Comparison of ENCODE assay signal across 22 mouse cellular contexts in the genomic region with DNA sequence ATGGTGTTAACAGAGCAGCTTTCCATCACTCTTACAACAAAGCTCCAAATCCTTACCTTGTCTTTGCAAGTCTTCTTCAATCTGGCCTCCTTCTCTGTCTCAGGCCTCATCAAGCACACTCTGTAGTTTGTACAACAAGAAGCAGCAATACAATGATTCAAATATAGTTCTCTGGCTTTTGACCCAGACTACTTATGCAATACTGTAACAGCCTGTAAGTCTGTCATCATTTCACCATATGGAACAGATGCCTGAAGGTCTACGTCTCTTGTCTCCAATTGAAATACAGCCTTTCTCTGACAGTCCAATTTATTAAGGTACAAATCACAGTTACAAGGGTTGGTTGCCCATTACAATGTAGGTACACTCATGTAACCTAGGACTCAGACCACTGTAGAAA.
DNase-seq lines count a peak whose midpoint lies in the region; ATAC-seq and TF ChIP-seq lines count a peak whose summit lies in the region.
"Had no signal": no experiment of that assay in that cellular context is flagged by ENCODE, and none has a peak within 500 bp of the region (broad histone marks: within the 10 kb centered on the region; RNA-seq: fewer than 3 reads in every experiment).

No protein-coding gene starts in this region.

- H3K4me2 ChIP-seq in lung, embryonic 14.5 days: no peak overlapping the region
- no peak overlapping the region for H3K4me2 ChIP-seq in lung, embryonic 15.5 days
- no peak overlapping the region for H3K4me2 ChIP-seq in lung, postnatal 0 days (replicated peaks; ENCODE audit: low read depth, low read length)
- no peak overlapping the region for H3K4me2 ChIP-seq in lung, embryonic 16.5 days (ENCODE audit: low read depth, low read length)

- TF ChIP-seq EP300 in lung, postnatal 0 days (IDR thresholded peaks at IDR 0.05): no peak

- H3K36me3 ChIP-seq in lung, embryonic 14.5 days (ENCODE audit: insufficient read depth): no peaks in the 10 kb centered on the region
- H3K36me3 ChIP-seq in lung, embryonic 15.5 days: no peaks in the 10 kb centered on the region
- no peaks in the 10 kb centered on the region for H3K36me3 ChIP-seq in lung, postnatal 0 days (ENCODE audit: insufficient read depth, low read length)
- H3K36me3 ChIP-seq in lung, embryonic 16.5 days (ENCODE audit: control insufficient read depth, insufficient read depth, low read length): no peaks in the 10 kb centered on the region
- H3K36me3 ChIP-seq: G1E had no signal

- peak; percentile 47 for DNase-seq in lung, embryonic 14.5 days
- no peak for DNase-seq in lung, postnatal 14 days
- DNase-seq in lung, postnatal 0 days (ENCODE audit: low spot score): no peak
- no peak for DNase-seq in lung, postnatal 36 days
- DNase-seq in forelimb bud, embryonic 11.5 days (ENCODE audit: low read depth, low spot score): peak; percentile 1
- no peak for DNase-seq in layer of hippocampus, adult 9-11 months
- DNase-seq: adrenal gland, adult 2 months; adrenal gland, adult 8-10 months; adrenal gland, postnatal 10 days; adrenal gland, postnatal 14 days; adrenal gland, postnatal 25 days; adrenal gland, postnatal 36 days; B cell, adult 2 months; cerebellum, adult 11 months; cerebellum, adult 11-12 months had no signal

- no peak overlapping the region for H3K27ac ChIP-seq in lung, embryonic 14.5 days (ENCODE audit: low read depth)
- H3K27ac ChIP-seq in lung, embryonic 15.5 days: no peak overlapping the region
- no peak overlapping the region for H3K27ac ChIP-seq in lung, postnatal 0 days (ENCODE audit: low read length)
- no peak overlapping the region for H3K27ac ChIP-seq in lung, embryonic 16.5 days (ENCODE audit: low read length)

- no peak for TF ChIP-seq CTCF in lung, embryonic 14.5 days (IDR thresholded peaks at IDR 0.05; ENCODE audit: low read depth)
- TF ChIP-seq CTCF in lung, postnatal 0 days (IDR thresholded peaks at IDR 0.05): no peak

- H3K4me1 ChIP-seq in lung, embryonic 14.5 days (ENCODE audit: insufficient read depth): no peaks in the 10 kb centered on the region
- H3K4me1 ChIP-seq in lung, embryonic 15.5 days: no peaks in the 10 kb centered on the region
- H3K4me1 ChIP-seq in lung, postnatal 0 days (ENCODE audit: insufficient read depth, low read depth, low read length): no peaks in the 10 kb centered on the region
- H3K4me1 ChIP-seq in lung, embryonic 16.5 days (replicated peaks; ENCODE audit: control insufficient read depth, insufficient read depth, low read length): no peaks in the 10 kb centered on the region

- H3K9me3 ChIP-seq in lung, embryonic 14.5 days (ENCODE audit: low read depth, low read length): no peaks in the 10 kb centered on the region
- H3K9me3 ChIP-seq in lung, embryonic 15.5 days: no peaks in the 10 kb centered on the region
- no peaks in the 10 kb centered on the region for H3K9me3 ChIP-seq in lung, postnatal 0 days (ENCODE audit: low read length)
- no peaks in the 10 kb centered on the region for H3K9me3 ChIP-seq in lung, embryonic 16.5 days (ENCODE audit: control insufficient read depth, low read length)
- H3K9me3 ChIP-seq: G1E had no signal

- H3K4me3 ChIP-seq in lung, embryonic 14.5 days (ENCODE audit: low read depth, low read length): no peak overlapping the region
- no peak overlapping the region for H3K4me3 ChIP-seq in lung, embryonic 15.5 days
- H3K4me3 ChIP-seq in lung, postnatal 0 days (ENCODE audit: low read depth, low read length): no peak overlapping the region
- H3K4me3 ChIP-seq in lung, embryonic 16.5 days (ENCODE audit: low read length): no peak overlapping the region

- ATAC-seq in lung, embryonic 14.5 days (ENCODE audit: insufficient read depth): peak; percentile 49; the same call in 1 of the 2 replicates
- peak; percentile 75; the same call in 1 of the 2 replicates for ATAC-seq in lung, embryonic 15.5 days (ENCODE audit: borderline replicate concordance, extremely low read depth, low FRiP score, low TSS enrichment)
- ATAC-seq in lung, postnatal 0 days: no peak
- peak; percentile 64 for ATAC-seq in lung, embryonic 16.5 days (ENCODE audit: low read depth)
- ATAC-seq: activated CD4-positive, CD25-positive, alpha-beta regulatory T cell, adult 4 months; CD4-positive, CD25-positive, alpha-beta regulatory T cell, adult 4 months; Patski had no signal

- 56% methylated on average over 1 of the region's 1 CpGs for WGBS in lung, embryonic 14.5 days
- 59% methylated on average over 1 of the region's 1 CpGs for WGBS in lung, embryonic 15.5 days
- 62% methylated on average over 1 of the region's 1 CpGs for WGBS in lung, postnatal 0 days
- WGBS in lung, embryonic 16.5 days: 50% methylated on average over 1 of the region's 1 CpGs

- H3K27me3 ChIP-seq in lung, embryonic 14.5 days (ENCODE audit: insufficient read depth, low read length): no peaks in the 10 kb centered on the region
- no peaks in the 10 kb centered on the region for H3K27me3 ChIP-seq in lung, embryonic 15.5 days
- H3K27me3 ChIP-seq in lung, postnatal 0 days (replicated peaks; ENCODE audit: insufficient read depth, low read length): no peaks in the 10 kb centered on the region
- H3K27me3 ChIP-seq in lung, embryonic 16.5 days (ENCODE audit: control insufficient read depth, insufficient read depth, low read depth, low read length): no peaks in the 10 kb centered on the region
- H3K27me3 ChIP-seq: CH12.LX, Patski had no signal

- H3K9ac ChIP-seq in lung, embryonic 14.5 days: no peak overlapping the region
- H3K9ac ChIP-seq in lung, embryonic 15.5 days: no peak overlapping the region
- no peak overlapping the region for H3K9ac ChIP-seq in lung, postnatal 0 days (replicated peaks; ENCODE audit: low read depth)
- H3K9ac ChIP-seq in lung, embryonic 16.5 days (ENCODE audit: low read length): no peak overlapping the region

Comparison
In these comparisons a context has a peak if more than half of its experiments do, and no peak if none do; other contexts are left out.
1. DNase-seq: peak in lung, embryonic 14.5 days (single experiment) and forelimb bud, embryonic 11.5 days (single experiment); none in lung, postnatal 14 days (single experiment), lung, postnatal 0 days (single experiment), lung, postnatal 36 days (single experiment) and layer of hippocampus, adult 9-11 months (single experiment).